Mouse (Mus musculus) spleen, adult 2 months (tissue): ENCODE results near the gene Ybx3.

Experiments
- CTCF ChIP-seq: fragments of 200-500 bp; IDR thresholded peaks from 2 replicates; pipeline ENCODE4 v1.5.1; 2011; ENCODE audit warnings: mild to moderate bottlenecking, inconsistent platforms; ENCODE audit not compliant: insufficient read depth, insufficient read length, insufficient replicate concordance; ENCODE audit errors: extremely low read depth
- POLR2A ChIP-seq: fragments of 200-500 bp; IDR thresholded peaks from 2 replicates; pipeline ENCODE4 v1.6.1; 2011; ENCODE audit warnings: low read depth, low read length, inconsistent platforms

DNA sequence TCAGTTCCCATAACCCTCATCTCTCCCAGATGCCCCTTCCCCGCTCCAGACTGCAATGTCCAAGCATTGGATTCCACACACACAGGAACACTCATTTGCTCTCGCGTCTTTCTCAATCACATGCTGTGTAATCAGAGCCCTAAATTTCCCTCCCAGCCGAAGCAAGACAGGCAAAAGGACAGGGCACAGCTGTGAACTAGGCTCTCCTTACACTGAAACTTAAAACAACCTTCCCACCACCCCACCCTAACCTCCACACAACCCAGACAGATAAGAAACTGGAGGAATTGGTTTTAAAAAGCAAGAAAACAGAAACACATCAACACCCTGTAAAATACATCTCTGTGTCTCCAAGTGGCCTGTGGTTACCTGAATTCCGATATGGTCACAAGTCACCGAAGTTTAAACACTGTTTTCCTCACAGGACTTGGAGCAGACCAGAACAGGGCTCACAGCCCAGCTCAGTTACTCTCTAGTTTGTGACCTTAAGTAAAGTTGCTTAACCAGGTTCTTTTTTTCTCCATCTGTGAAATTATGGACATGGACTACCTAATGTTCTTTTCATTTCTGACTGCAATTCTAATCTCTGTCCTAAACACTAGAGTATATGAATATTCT, 4.5 kb downstream of the Ybx3 start:
- TF ChIP-seq CTCF = no peak
- no peak for TF ChIP-seq POLR2A
